Mouse (Mus musculus) G1E-ER4 (cell line): Measurements from ENCODE around the gene Grm7. TPM values are rescaled to one million over a fixed set of nuclear protein-coding genes. Genes with fewer than 3 reads are reported as not detected.

ENCODE experiments used
- GATA1 ChIP-seq: IDR thresholded peaks from one replicate; pipeline ENCODE4 v1.8.0; 2012; ENCODE audit warnings: low read length, inconsistent platforms
- polyA plus RNA-seq: library from polyadenylated mRNA; stranded (reverse); fragments of >175 nt; gene quantifications from 2 replicates; pipeline ENCODE4 v1.2.3, GENCODE M21; 2012

Gene Grm7
- polyA plus RNA-seq, 1 experiment: not detected

DNA sequence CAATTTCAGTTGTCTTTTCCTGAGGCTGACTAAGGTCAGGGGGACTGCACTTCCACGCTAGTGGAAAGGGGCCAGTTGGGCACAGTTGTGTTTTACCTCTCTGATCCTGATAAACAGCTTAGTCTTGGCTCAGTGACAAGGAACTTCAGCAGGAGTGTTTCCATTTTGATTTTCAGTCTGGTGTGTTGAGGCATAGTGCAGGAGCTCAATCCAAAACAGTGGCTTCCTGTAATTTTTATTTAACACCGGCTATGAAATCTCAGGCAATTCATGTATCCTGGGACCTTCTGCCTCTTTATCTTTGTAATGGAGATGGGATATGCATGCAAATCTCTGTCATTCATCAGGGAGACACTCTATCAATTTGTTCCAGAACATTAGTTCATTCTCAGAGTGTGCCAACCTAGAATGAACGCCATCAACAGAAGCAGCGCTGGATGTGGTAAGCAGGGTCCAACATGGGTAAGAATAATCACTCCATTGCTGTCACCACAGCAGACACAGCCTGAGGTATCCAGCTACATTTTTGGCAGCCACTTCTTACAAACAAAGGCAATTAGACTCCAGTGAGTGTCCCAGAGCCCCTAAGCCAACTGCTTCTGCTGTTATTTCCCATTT, 926.2 kb downstream of the Grm7 start:
- TF ChIP-seq GATA1: no peak

DNA sequence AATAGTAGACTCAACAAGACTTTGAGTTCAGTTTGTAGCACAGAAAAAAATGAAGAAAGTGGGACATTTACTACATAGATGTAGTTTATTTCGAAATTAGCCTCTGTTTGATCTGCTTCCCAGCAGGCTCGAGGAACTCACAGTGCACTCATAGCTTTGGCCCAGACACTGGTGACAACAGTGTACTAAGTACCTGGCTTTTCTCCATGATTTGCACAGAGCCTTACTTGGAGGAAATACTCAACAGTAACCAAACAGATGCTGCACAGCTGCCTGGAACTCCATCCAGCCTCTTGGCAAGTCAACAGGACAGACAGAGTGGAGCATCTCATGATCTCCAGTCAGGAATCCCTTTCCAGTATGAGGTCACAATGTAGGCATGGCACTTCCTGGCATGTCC, 939.5 kb downstream of the Grm7 start:
- no peak for TF ChIP-seq GATA1

DNA sequence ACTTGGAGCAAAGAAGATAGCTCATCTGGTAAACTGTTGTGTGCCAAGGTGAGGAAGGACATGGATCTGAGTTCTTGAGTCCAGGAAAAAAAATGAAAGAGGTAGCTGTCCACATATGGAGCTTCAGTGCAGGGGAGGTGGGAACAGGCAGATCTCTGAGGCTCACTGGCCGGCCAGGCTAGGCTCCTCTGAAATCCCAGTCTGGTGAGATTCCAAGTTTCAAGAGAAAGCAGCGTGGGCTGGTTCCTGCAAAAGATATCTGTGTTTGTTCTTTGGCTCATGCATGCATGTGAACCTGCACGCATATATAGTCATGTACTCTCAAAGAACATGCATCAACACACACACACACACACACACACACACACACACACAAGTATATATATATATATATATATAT, 942.2 kb downstream of the Grm7 start:
- no peak for TF ChIP-seq GATA1

DNA sequence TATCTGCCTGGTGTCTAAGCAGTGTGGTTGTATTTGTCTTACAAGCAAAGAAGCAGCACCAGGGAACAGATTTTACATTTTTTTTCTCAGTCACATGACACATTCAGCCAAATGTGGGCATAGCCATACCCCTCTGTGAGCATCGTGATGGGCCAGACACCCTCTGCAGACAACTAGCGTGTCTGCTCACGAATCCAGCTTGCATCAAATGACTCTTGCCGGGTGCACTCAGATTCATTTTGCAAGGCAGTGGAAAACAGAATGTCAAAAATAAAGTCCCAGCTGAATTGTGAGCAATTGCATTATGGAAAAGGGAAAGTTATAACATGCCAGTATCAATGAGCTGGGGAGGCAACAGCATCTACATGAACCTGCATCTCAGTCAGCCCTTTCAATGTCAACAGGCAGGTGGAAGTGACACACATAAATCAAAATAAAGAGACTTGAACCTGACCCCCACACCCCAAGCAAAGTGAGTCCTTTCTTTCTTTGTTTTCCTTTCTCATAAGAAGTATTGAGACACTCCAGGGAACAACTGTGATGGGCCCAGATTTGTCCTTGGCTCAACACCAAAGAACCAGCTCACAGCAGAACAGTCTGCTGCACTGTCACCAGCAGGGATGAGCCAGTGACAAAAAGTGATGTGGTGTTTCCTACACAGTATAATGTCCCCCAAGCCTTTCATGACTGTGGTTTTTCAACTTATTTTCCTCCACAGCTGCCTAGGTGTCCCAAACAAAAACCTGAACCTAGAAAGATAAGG, 956.7 kb downstream of the Grm7 start:
- no peak for TF ChIP-seq GATA1

DNA sequence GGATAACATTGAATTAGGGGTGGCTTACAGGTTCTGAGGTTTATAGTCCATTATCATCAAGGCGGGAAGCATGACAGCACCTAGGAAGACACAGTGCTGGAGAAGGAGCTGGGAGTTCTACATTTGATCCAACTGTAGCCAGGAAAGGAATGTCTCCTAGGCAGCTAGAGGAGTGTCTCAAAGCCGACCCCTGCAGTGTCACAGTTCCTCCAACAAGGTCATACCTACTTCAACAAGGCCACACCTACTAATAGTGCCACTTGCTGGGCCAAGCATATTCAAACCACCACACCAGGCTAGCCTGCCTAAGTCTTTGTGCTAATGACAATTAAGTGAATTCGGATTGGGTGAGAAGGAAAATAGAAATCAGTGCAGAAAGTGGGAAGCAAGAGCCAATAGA, 965.0 kb downstream of the Grm7 start:
- no peak for TF ChIP-seq GATA1

DNA sequence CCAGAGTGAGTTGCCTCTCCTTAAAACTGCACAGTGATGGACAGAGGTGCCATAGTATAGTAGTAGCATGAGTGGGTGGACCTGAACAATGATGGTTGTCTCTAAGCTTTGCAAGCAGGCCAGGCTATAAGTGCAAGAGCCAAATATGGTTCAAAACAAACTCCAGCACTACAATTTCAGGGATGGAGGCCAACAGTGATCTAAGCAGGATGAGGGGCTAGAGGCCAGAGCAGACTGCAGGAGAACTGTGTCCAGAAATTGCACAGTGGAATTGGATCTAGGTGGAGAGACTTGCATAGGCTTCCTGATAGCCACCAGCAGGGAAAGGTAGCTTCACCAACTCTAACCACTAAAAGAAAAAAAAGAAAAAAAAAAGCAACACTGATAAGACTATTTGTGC, 968.5 kb downstream of the Grm7 start:
- TF ChIP-seq GATA1: no peak
